Mouse (Mus musculus) forebrain, embryonic 14.5 days (tissue): ENCODE results near the gene Tdrkh. TPM values are rescaled to one million over a fixed set of nuclear protein-coding genes. Genes with fewer than 3 reads are reported as not detected.

Experiments
- ATAC-seq: fragments of 200-750 bp; cut with Nextera tagmentation; 2 replicates; pipeline ENCODE4 v1.8.0; 2017; ENCODE audit warnings: mild to moderate bottlenecking, moderate library complexity
- DNase-seq: peaks from one replicate; pipeline ENCODE4 v3.0.0-alpha.2; 2015; ENCODE audit warnings: low spot score
- H3K27ac ChIP-seq: fragments of 300-500 bp; sonication (generic); 2 replicates; pipeline ENCODE4 v1.5.1; 2014; ENCODE audit warnings: low read depth, mild to moderate bottlenecking, control low read depth, low read length, moderate library complexity
- H3K27me3 ChIP-seq: fragments of 300-500 bp; sonication (generic); replicated peaks from 2 replicates; pipeline ENCODE4 v1.6.1; 2014; ENCODE audit warnings: low read length, control low read depth, mixed read lengths; ENCODE audit not compliant: control insufficient read depth, insufficient read depth
- H3K36me3 ChIP-seq: fragments of 300-500 bp; sonication (generic); 2 replicates; pipeline ENCODE4 v1.6.1; 2014; ENCODE audit warnings: low read length, control low read depth; ENCODE audit not compliant: control insufficient read depth, insufficient read depth
- H3K4me1 ChIP-seq: fragments of 300-500 bp; sonication (generic); 2 replicates; pipeline ENCODE4 v1.6.1; 2014; ENCODE audit warnings: antibody characterized with exemption, low read length, control low read depth; ENCODE audit not compliant: control insufficient read depth, insufficient read depth
- H3K4me2 ChIP-seq: fragments of 300-500 bp; sonication (generic); 2 replicates; pipeline ENCODE4 v1.6.1; 2014; ENCODE audit warnings: mild to moderate bottlenecking, control low read depth, low read length
- H3K4me3 ChIP-seq: fragments of 300-500 bp; sonication (generic); 2 replicates; pipeline ENCODE4 v1.5.1; 2014; ENCODE audit warnings: low read depth, low read length, control low read depth
- H3K9ac ChIP-seq: fragments of 300-500 bp; sonication (generic); 2 replicates; pipeline ENCODE4 v1.6.1; 2014; ENCODE audit warnings: mild to moderate bottlenecking, low read length, control low read depth, moderate library complexity
- H3K9me3 ChIP-seq: fragments of 300-500 bp; sonication (generic); replicated peaks from 2 replicates; pipeline ENCODE4 v1.6.1; 2016; ENCODE audit warnings: low read length, control low read depth, mixed read lengths; ENCODE audit not compliant: control insufficient read depth
- WGBS: fragments of 180-500 bp; shearing (Covaris S2); extraction: QIAGEN DNeasy Blood & Tissue Kit; methylation state at CpG from one replicate; pipeline ENCODE4 v1.1.7; 2014; 5-methylcytosine and 5-hydroxymethylcytosine counted together
- polyA plus RNA-seq: library from polyadenylated mRNA; unstranded; fragments of >200 nt; fragmentation: Nextera tagmentation; extraction: Ambion mirVana; gene quantifications from 2 replicates; pipeline ENCODE4 v1.2.1, GENCODE M21; 2014

Gene Tdrkh
- polyA plus RNA-seq, 1 experiment from 2014 or later, result 59.8 TPM

DNA sequence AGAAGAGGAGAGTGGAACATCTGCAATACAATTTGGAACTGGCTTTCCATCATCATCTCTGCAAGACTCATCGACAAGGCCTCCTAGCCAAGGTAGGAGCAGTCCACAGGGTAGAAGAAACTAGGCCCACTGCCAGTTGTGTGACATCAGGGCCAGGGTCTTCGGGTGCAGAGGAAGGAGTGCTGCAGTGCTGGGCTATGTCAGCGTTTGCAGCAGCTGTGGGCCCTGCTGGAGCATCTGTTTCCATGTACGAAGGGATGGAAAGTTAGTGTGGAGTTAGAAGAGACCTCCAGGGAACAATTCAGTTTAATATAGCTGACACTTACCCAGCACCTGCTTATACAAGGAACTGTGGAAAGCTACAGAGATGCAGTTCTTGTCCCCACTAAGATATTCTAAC, 20.0 kb upstream of the Tdrkh start:
- DNase-seq, result no peak

GRCm38 (mm10) chr3:94396336-94396735, 16.7 kb upstream of the Tdrkh start:
- H3K27me3 ChIP-seq, result no peaks in the 10 kb centered on the region
- no peak overlapping the region for H3K4me3 ChIP-seq
- DNase-seq (no peak), ATAC-seq (no peak)
- 64% methylated on average over 1 of the region's 1 CpGs for WGBS
- no peaks in the 10 kb centered on the region for H3K36me3 ChIP-seq
- H3K9ac ChIP-seq, result no peak overlapping the region
- no peak overlapping the region for H3K4me2 ChIP-seq
- H3K27ac ChIP-seq, result no peak overlapping the region
- H3K9me3 ChIP-seq, result no peaks in the 10 kb centered on the region
- H3K4me1 ChIP-seq, result peaks cover 8% of the 10 kb centered on the region; the same call in 1 of the 2 replicates

More for the DNA sequence above, 20.0 kb upstream of the Tdrkh start:
- 80% methylated on average over 4 of the region's 4 CpGs for WGBS
- no peak overlapping the region for H3K27ac ChIP-seq
- H3K4me1 ChIP-seq, result no peaks in the 10 kb centered on the region
- H3K9ac ChIP-seq, result no peak overlapping the region
- no peak overlapping the region for H3K4me3 ChIP-seq
- no peaks in the 10 kb centered on the region for H3K9me3 ChIP-seq
- H3K27me3 ChIP-seq, result no peaks in the 10 kb centered on the region
- no peaks in the 10 kb centered on the region for H3K36me3 ChIP-seq
- ATAC-seq, result no peak
- H3K4me2 ChIP-seq, result no peak overlapping the region

DNA sequence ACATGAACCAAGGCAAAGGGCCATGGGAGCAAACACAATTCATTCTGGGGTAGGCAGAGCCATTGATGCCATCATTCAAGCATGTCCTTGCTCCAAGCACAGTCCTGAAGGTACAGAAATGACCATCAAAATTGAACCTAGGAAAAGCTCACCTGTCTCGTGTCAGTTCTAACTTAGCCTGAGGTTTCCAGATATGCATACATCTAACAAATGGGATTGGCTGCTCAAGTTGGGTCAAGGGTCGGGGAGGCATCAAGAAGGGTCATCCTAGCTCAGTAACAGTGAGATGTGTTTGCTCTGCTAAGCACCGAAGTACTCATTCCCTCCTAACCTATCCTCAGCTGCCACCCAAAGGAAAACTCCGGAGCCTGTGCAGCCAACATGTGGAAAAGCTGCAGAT, 16.2 kb upstream of the Tdrkh start:
- WGBS, result 89% methylated on average over 4 of the region's 4 CpGs
- Histone ChIP-seq H3K4me3 (no peak overlapping the region), H3K27me3 (no peaks in the 10 kb centered on the region), H3K36me3 (no peaks in the 10 kb centered on the region), H3K4me2 (no peak overlapping the region), H3K9ac (no peak overlapping the region), H3K9me3 (no peaks in the 10 kb centered on the region), H3K27ac (no peak overlapping the region), H3K4me1 (peaks cover 8% of the 10 kb centered on the region; the same call in 1 of the 2 replicates)
- ATAC-seq, result no peak
- no peak for DNase-seq

DNA sequence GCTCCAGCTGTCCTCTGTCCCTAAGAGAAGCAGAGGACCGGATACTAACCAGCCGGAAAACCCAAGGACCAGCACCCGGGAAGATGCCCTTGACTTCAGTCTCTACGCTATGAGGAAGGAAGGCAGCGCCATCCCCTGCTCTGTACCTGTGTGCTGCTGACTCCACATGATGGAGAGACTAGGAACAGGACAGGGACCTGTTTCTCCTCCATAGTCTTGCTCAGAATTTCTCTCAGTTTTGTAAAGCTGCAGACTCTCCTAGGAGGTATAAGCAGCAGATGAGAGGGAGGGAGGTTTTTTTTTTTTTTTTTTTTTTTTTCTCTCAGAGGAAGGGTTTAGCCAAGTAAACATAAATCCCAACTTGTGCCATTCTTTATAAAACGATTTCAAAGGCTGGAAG, 14.9 kb upstream of the Tdrkh start, which contains the start of gene Lingo4:
Gene Lingo4 (plus strand): TSS at position 301 of the 400 bp plus-strand sequence.
- no peak for ATAC-seq

GRCm38 (mm10) chr3:94398943-94399481, 14.1 kb upstream of the Tdrkh start:
- peak overlapping the region; percentile 67 for H3K4me2 ChIP-seq
- ATAC-seq, result peak; percentile 74
- peak overlapping the region; percentile 35 for H3K4me3 ChIP-seq
- H3K27me3 ChIP-seq, result no peaks in the 10 kb centered on the region
- peaks cover 8% of the 10 kb centered on the region; the same call in 1 of the 2 replicates for H3K4me1 ChIP-seq
- H3K36me3 ChIP-seq, result no peaks in the 10 kb centered on the region
- H3K9me3 ChIP-seq, result no peaks in the 10 kb centered on the region
- H3K27ac ChIP-seq, result peak overlapping the region; percentile 9; the same call in 1 of the 2 replicates
- DNase-seq, result peak; percentile 76
- WGBS, result under 1% methylated on average over 20 of the region's 20 CpGs
- H3K9ac ChIP-seq, result peak overlapping the region; percentile 66

More for the DNA sequence above, 14.9 kb upstream of the Tdrkh start, which contains the start of gene Lingo4:
- H3K36me3 ChIP-seq, result no peaks in the 10 kb centered on the region
- H3K4me3 ChIP-seq, result peak within 1 kb of the TSS; percentile 35
- no peaks in the 10 kb centered on the region for H3K27me3 ChIP-seq
- peak within 1 kb of the TSS; percentile 9; the same call in 1 of the 2 replicates for H3K27ac ChIP-seq
- peak within 1 kb of the TSS; percentile 67 for H3K4me2 ChIP-seq
- 76% methylated on average over 6 of the region's 6 CpGs for WGBS
- H3K9ac ChIP-seq, result peak within 1 kb of the TSS; percentile 66
- DNase-seq, result no peak
- H3K4me1 ChIP-seq, result peaks cover 8% of the 10 kb centered on the region; the same call in 1 of the 2 replicates
- no peaks in the 10 kb centered on the region for H3K9me3 ChIP-seq

- H3K4me1 ChIP-seq, result peaks cover 8% of the 10 kb centered on the region; the same call in 1 of the 2 replicates
- peak overlapping the region; percentile 35; the same call in 1 of the 2 replicates for H3K4me3 ChIP-seq
- peak; percentile 22 for DNase-seq
- peak; percentile 15 for ATAC-seq
- peak overlapping the region; percentile 9; the same call in 1 of the 2 replicates for H3K27ac ChIP-seq
- peak overlapping the region; percentile 67 for H3K4me2 ChIP-seq
- H3K9me3 ChIP-seq, result no peaks in the 10 kb centered on the region
- 18% methylated on average over 5 of the region's 5 CpGs for WGBS
- no peaks in the 10 kb centered on the region for H3K36me3 ChIP-seq
- H3K27me3 ChIP-seq, result no peaks in the 10 kb centered on the region
- H3K9ac ChIP-seq, result peak overlapping the region; percentile 66
Measured at GRCm38 (mm10) chr3:94399663-94400310, 13.3 kb upstream of the Tdrkh start.

GRCm38 (mm10) chr3:94402451-94402850, 10.6 kb upstream of the Tdrkh start:
- no peak overlapping the region for H3K4me3 ChIP-seq
- H3K27ac ChIP-seq, result no peak overlapping the region
- no peaks in the 10 kb centered on the region for H3K27me3 ChIP-seq
- H3K36me3 ChIP-seq, result no peaks in the 10 kb centered on the region
- DNase-seq (no peak), ATAC-seq (no peak)
- no peak overlapping the region for H3K4me2 ChIP-seq
- no peaks in the 10 kb centered on the region for H3K9me3 ChIP-seq
- H3K9ac ChIP-seq, result no peak overlapping the region
- 73% methylated on average over 8 of the region's 8 CpGs for WGBS
- peaks cover 10% of the 10 kb centered on the region; the same call in 1 of the 2 replicates for H3K4me1 ChIP-seq

DNA sequence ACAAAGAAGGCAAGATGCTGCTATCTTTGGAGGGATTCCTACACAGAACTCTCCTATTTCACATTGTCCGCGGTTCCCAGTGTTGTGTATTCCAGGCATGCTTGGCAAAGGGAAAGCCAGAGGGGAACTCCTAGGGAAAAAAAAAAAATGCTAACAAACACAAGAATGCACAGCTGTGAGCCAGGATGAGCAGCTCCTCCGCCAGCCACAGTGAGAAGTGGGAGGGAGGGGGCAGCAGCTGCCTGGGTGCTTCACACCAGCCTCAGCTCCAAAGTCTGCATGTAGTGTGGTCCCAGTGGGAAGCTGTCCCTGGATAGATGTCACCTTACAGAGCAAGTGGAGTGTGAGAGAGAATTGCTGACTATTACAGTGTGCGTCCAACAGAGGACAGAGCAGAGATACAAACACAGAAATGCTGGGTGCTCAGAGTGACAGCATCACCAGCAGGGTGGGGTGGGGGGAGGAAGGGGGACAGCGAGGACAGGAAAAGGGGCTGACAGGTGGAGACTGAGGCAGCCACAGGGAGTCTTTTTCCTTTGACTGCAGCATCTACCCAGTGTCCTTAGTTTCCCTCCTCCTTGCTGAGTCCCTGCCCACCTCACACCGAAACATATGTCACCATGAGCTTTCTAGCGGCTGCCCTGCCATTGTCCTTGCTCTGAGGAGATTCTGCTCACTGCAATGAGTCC, 8.6 kb upstream of the Tdrkh start:
- no peaks in the 10 kb centered on the region for H3K36me3 ChIP-seq
- peak; percentile 56; the same call in 1 of the 2 replicates for ATAC-seq
- H3K27ac ChIP-seq, result no peak overlapping the region
- 33% methylated on average over 7 of the region's 7 CpGs for WGBS
- no peak overlapping the region for H3K4me3 ChIP-seq
- H3K27me3 ChIP-seq, result no peaks in the 10 kb centered on the region
- DNase-seq, result peak; percentile 57
- H3K9me3 ChIP-seq, result no peaks in the 10 kb centered on the region
- no peak overlapping the region for H3K9ac ChIP-seq
- H3K4me2 ChIP-seq, result no peak overlapping the region
- peaks cover 6% of the 10 kb centered on the region; the same call in 1 of the 2 replicates for H3K4me1 ChIP-seq
